Mouse (Mus musculus) embryonic facial prominence, embryonic 11.5 days (tissue): Measurements from ENCODE around the gene Chit1. TPM values are rescaled to one million over a fixed set of nuclear protein-coding genes. Genes with fewer than 3 reads are reported as not detected.

Source experiments
- ATAC-seq: fragments of 200-750 bp; cut with Nextera tagmentation; replicated peaks from 2 replicates; pipeline ENCODE4 v1.8.0; 2017; ENCODE audit warnings: low read depth; ENCODE audit not compliant: insufficient number of reproducible peaks, low FRiP score, low TSS enrichment
- DNase-seq: peaks from one replicate; pipeline ENCODE4 v3.0.0-alpha.2; 2015; ENCODE audit warnings: low spot score
- H3K27ac ChIP-seq: fragments of 300-500 bp; sonication (generic); replicated peaks from 2 replicates; pipeline ENCODE4 v1.5.1; 2014; ENCODE audit warnings: mild to moderate bottlenecking, low read depth, low read length, control low read depth
- H3K27me3 ChIP-seq: fragments of 300-500 bp; sonication (generic); 2 replicates; pipeline ENCODE4 v1.6.1; 2014; ENCODE audit warnings: mild to moderate bottlenecking, low read length, moderate library complexity, mixed read lengths; ENCODE audit not compliant: control insufficient read depth, insufficient read depth
- H3K36me3 ChIP-seq: fragments of 300-500 bp; sonication (generic); replicated peaks from 2 replicates; pipeline ENCODE4 v1.6.1; 2014; ENCODE audit warnings: low read depth, mild to moderate bottlenecking, low read length, moderate library complexity, mixed read lengths; ENCODE audit not compliant: control insufficient read depth, insufficient read depth
- H3K4me1 ChIP-seq: fragments of 300-500 bp; sonication (generic); 2 replicates; pipeline ENCODE4 v1.6.1; 2014; ENCODE audit warnings: low read length, mixed read lengths; ENCODE audit not compliant: control insufficient read depth, insufficient read depth
- H3K4me2 ChIP-seq: fragments of 300-500 bp; sonication (generic); 2 replicates; pipeline ENCODE4 v1.6.1; 2014; ENCODE audit warnings: low read depth, mild to moderate bottlenecking, control low read depth, low read length, moderate library complexity
- H3K4me3 ChIP-seq: fragments of 300-500 bp; sonication (generic); 2 replicates; pipeline ENCODE4 v1.5.1; 2014; ENCODE audit warnings: low read depth, low read length, control low read depth
- H3K9ac ChIP-seq: fragments of 300-500 bp; sonication (generic); replicated peaks from 2 replicates; pipeline ENCODE4 v1.6.1; 2014; ENCODE audit warnings: mild to moderate bottlenecking, control low read depth, low read length
- H3K9me3 ChIP-seq: fragments of 300-500 bp; sonication (generic); replicated peaks from 2 replicates; pipeline ENCODE4 v1.6.1; 2016; ENCODE audit warnings: mild to moderate bottlenecking, low read length, inconsistent platforms, mixed read lengths; ENCODE audit not compliant: control insufficient read depth
- WGBS: fragments of 180-500 bp; shearing (Covaris S2); extraction: QIAGEN DNeasy Blood & Tissue Kit; methylation state at CpG from one replicate; pipeline ENCODE4 v1.1.7; 2014; 5-methylcytosine and 5-hydroxymethylcytosine counted together
- polyA plus RNA-seq: library from polyadenylated mRNA; unstranded; fragments of >200 nt; fragmentation: Nextera tagmentation; extraction: Ambion mirVana; gene quantifications from 2 replicates; pipeline ENCODE4 v1.2.1, GENCODE M21; 2014

The Chit1 gene
- polyA plus RNA-seq, 1 experiment from 2014 or later = not detected

DNA sequence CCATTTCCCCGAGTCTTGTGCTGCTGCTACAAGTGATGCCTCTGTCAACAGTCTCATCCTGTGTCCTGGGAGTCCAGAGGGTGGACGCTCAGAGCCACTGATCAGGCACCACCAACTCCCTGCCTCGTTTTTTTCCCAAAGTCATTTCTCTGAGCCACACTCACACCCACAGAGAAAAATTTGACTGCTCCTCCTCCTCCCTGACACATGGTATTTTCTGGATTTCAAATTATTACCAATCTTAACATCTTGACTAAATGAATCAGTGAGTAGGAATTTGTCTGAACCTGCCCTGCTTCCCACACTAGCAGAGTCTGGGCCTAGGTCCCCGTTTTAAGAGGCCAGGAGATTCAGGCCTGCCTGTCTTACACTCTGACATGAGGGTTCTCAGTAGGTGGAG, 81.0 kb downstream of the Chit1 start:
- no peaks in the 10 kb centered on the region for H3K9me3 ChIP-seq
- no peak overlapping the region for H3K4me3 ChIP-seq
- WGBS = 42% methylated on average over 4 of the region's 4 CpGs
- ATAC-seq (no peak), DNase-seq (no peak)
- no peak overlapping the region for H3K9ac ChIP-seq
- H3K27ac ChIP-seq = no peak overlapping the region
- no peak overlapping the region for H3K4me2 ChIP-seq
- no peaks in the 10 kb centered on the region for H3K27me3 ChIP-seq
- peaks cover 7% of the 10 kb centered on the region for H3K4me1 ChIP-seq
- no peaks in the 10 kb centered on the region for H3K36me3 ChIP-seq

GRCm38 (mm10) chr1:134193126-134193525, 82.1 kb downstream of the Chit1 start, which contains the start of gene Mybph:
TSS of gene Mybph (plus strand) at chr1:134193448.
- Histone ChIP-seq H3K4me3 (no peak within 1 kb of the TSS), H3K4me2 (no peak within 1 kb of the TSS; the same call in none of the 2 replicates), H3K27me3 (no peaks in the 10 kb centered on the region), H3K9me3 (no peaks in the 10 kb centered on the region), H3K27ac (no peak within 1 kb of the TSS), H3K9ac (no peak within 1 kb of the TSS), H3K4me1 (peaks cover 7% of the 10 kb centered on the region), H3K36me3 (no peaks in the 10 kb centered on the region)
- WGBS = 64% methylated on average over 1 of the region's 1 CpGs
- no peak for ATAC-seq
- no peak for DNase-seq

DNA sequence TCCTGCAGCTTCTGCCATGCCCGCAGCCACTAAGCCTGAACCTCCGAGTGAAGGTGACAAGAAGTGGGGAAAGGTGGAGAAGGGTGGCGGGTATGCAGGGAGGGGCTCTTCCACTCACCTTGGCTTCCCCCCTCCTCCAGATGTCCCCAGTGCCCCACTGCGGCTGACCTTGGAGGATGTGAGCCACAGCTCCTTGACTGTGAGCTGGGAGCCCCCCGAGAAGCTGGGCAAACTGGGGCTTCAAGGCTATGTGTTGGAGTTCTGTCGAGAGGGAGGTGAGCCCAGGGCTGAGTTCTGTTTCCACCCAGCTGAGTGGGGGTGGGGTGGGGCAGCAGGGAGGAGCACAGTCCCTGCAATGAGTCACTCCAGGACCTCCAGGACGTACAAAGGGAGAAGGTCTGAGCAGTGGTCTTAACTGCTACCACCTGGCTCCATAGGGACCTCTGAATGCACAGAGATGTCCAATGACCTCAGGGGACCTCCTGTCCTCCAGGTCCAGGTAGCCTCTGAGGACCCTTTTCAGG, 82.7 kb downstream of the Chit1 start:
- Histone ChIP-seq H3K4me3 (no peak overlapping the region), H3K27ac (no peak overlapping the region), H3K9me3 (no peaks in the 10 kb centered on the region), H3K36me3 (no peaks in the 10 kb centered on the region), H3K4me2 (no peak overlapping the region; the same call in 1 of the 2 replicates), H3K9ac (no peak overlapping the region), H3K4me1 (peaks cover 7% of the 10 kb centered on the region), H3K27me3 (no peaks in the 10 kb centered on the region)
- no peak for DNase-seq
- no peak for ATAC-seq
- 44% methylated on average over 7 of the region's 7 CpGs for WGBS

- no peak overlapping the region for H3K9ac ChIP-seq
- 65% methylated on average over 16 of the region's 16 CpGs for WGBS
- ATAC-seq (no peak), DNase-seq (no peak)
- H3K4me1 ChIP-seq = peaks cover 7% of the 10 kb centered on the region
- H3K9me3 ChIP-seq = no peaks in the 10 kb centered on the region
- no peaks in the 10 kb centered on the region for H3K27me3 ChIP-seq
- H3K36me3 ChIP-seq = no peaks in the 10 kb centered on the region
- H3K4me3 ChIP-seq = no peak overlapping the region
- H3K27ac ChIP-seq = no peak overlapping the region
- H3K4me2 ChIP-seq = no peak overlapping the region
Measured at GRCm38 (mm10) chr1:134194298-134195022, 83.4 kb downstream of the Chit1 start.

DNA sequence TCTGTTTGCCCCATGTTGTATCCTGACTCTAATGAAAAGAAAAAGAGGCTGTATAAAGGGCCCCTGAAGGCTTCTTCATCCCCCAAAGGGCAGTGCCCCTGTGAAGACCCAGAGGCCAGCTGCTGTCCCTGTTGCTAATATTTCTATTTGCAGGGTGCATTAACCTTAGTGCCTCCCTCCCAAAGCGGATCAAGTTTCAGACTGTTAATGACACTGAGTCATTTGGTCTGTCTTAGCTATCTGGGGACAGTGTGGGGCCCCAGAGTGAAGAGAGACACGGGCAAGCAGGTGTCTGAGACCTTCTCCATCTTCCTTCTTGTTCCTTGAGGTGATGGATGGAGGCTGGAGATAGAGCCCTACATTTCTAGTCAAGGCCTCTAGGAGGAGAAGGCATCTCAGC, 84.1 kb downstream of the Chit1 start:
- no peak for DNase-seq
- Histone ChIP-seq H3K36me3 (no peaks in the 10 kb centered on the region), H3K27me3 (no peaks in the 10 kb centered on the region), H3K4me3 (no peak overlapping the region), H3K4me1 (peaks cover 7% of the 10 kb centered on the region), H3K4me2 (no peak overlapping the region), H3K9me3 (no peaks in the 10 kb centered on the region), H3K9ac (no peak overlapping the region), H3K27ac (no peak overlapping the region)
- no peak for ATAC-seq
- WGBS = 27% methylated on average over 2 of the region's 2 CpGs

GRCm38 (mm10) chr1:134195571-134195970, 84.5 kb downstream of the Chit1 start:
- H3K9ac ChIP-seq = no peak overlapping the region
- no peak overlapping the region for H3K4me3 ChIP-seq
- no peak overlapping the region for H3K27ac ChIP-seq
- ATAC-seq (no peak), DNase-seq (no peak)
- WGBS = 57% methylated on average over 3 of the region's 3 CpGs
- no peaks in the 10 kb centered on the region for H3K9me3 ChIP-seq
- H3K36me3 ChIP-seq = no peaks in the 10 kb centered on the region
- H3K27me3 ChIP-seq = no peaks in the 10 kb centered on the region
- H3K4me2 ChIP-seq = no peak overlapping the region
- peaks cover 7% of the 10 kb centered on the region for H3K4me1 ChIP-seq

DNA sequence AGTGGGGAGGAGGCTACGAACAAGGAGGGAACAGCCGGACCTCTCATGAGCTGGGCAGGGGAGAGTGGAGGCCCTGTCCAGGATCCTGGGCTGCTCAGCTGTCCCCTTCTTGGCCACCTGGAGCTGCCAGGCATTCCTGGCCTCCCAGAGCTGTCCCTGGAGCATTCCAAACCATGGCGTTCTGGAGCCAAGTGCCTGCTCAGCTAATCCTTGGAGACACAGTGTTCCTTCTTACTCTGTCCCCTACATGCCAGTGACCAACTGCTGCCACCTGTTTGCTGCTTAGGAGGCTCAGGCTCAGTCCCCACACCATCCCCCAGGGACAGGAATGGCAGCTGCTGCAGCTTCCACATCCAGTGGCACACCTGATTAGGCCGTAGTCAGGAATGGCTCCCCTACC, 84.9 kb downstream of the Chit1 start:
- H3K9ac ChIP-seq = no peak overlapping the region
- no peak; the same call in 1 of the 2 replicates for ATAC-seq
- no peak overlapping the region for H3K4me2 ChIP-seq
- no peak for DNase-seq
- whole genome bisulfite sequencing = 64% methylated on average over 4 of the region's 4 CpGs
- H3K27ac ChIP-seq = no peak overlapping the region
- H3K27me3 ChIP-seq = no peaks in the 10 kb centered on the region
- peaks cover 7% of the 10 kb centered on the region for H3K4me1 ChIP-seq
- no peak overlapping the region for H3K4me3 ChIP-seq
- H3K9me3 ChIP-seq = no peaks in the 10 kb centered on the region
- H3K36me3 ChIP-seq = no peaks in the 10 kb centered on the region

- no peaks in the 10 kb centered on the region for H3K36me3 ChIP-seq
- peaks cover 7% of the 10 kb centered on the region for H3K4me1 ChIP-seq
- H3K4me3 ChIP-seq = no peak overlapping the region
- no peaks in the 10 kb centered on the region for H3K27me3 ChIP-seq
- no peak overlapping the region for H3K4me2 ChIP-seq
- ATAC-seq = no peak
- no peaks in the 10 kb centered on the region for H3K9me3 ChIP-seq
- H3K27ac ChIP-seq = no peak overlapping the region
- no peak overlapping the region for H3K9ac ChIP-seq
- no peak for DNase-seq
- WGBS = 64% methylated on average over 4 of the region's 4 CpGs
Measured at GRCm38 (mm10) chr1:134196386-134196785, 85.3 kb downstream of the Chit1 start.
